Mouse (Mus musculus) limb, embryonic 14.5 days (tissue): ENCODE measurements around the gene Slc39a8. TPM values are rescaled to one million over a fixed set of nuclear protein-coding genes. Genes with fewer than 3 reads are reported as not detected.

Source experiments
- ATAC-seq: fragments of 200-750 bp; cut with Nextera tagmentation; 2 replicates; pipeline ENCODE4 v1.8.0; 2017; ENCODE audit warnings: low read depth, moderate number of reproducible peaks, moderate TSS enrichment; ENCODE audit not compliant: low FRiP score
- DNase-seq: peaks from one replicate; pipeline ENCODE4 v3.0.0-alpha.2; 2015; ENCODE audit warnings: low spot score
- H3K27ac ChIP-seq: fragments of 300-500 bp; sonication (generic); replicated peaks from 2 replicates; pipeline ENCODE4 v1.5.1; 2014; ENCODE audit warnings: low read depth, mild to moderate bottlenecking, low read length, moderate library complexity, mixed read lengths
- H3K27me3 ChIP-seq: fragments of 300-500 bp; sonication (generic); 2 replicates; pipeline ENCODE4 v1.6.1; 2014; ENCODE audit warnings: low read length, mixed read lengths; ENCODE audit not compliant: control insufficient read depth, insufficient read depth
- H3K36me3 ChIP-seq: fragments of 300-500 bp; sonication (generic); 2 replicates; pipeline ENCODE4 v1.6.1; 2014; ENCODE audit warnings: mild to moderate bottlenecking, low read length, moderate library complexity, mixed read lengths; ENCODE audit not compliant: control insufficient read depth, insufficient read depth
- H3K4me1 ChIP-seq: fragments of 300-500 bp; sonication (generic); 2 replicates; pipeline ENCODE4 v1.6.1; 2014; ENCODE audit warnings: antibody characterized with exemption, low read length, mixed read lengths; ENCODE audit not compliant: control insufficient read depth, insufficient read depth
- H3K4me2 ChIP-seq: fragments of 300-500 bp; sonication (generic); replicated peaks from 2 replicates; pipeline ENCODE4 v1.6.1; 2014; ENCODE audit warnings: low read depth, mild to moderate bottlenecking, low read length, moderate library complexity; ENCODE audit not compliant: severe bottlenecking
- H3K4me3 ChIP-seq: fragments of 300-500 bp; sonication (generic); replicated peaks from 2 replicates; pipeline ENCODE4 v1.5.1; 2014; ENCODE audit warnings: low read length
- H3K9ac ChIP-seq: fragments of 300-500 bp; sonication (generic); 2 replicates; pipeline ENCODE4 v1.6.1; 2014; ENCODE audit warnings: mild to moderate bottlenecking, low read depth, low read length, moderate library complexity; ENCODE audit not compliant: severe bottlenecking
- H3K9me3 ChIP-seq: fragments of 300-500 bp; sonication (generic); 2 replicates; pipeline ENCODE4 v1.6.1; 2016; ENCODE audit warnings: low read length; ENCODE audit not compliant: control insufficient read depth
- POLR2A ChIP-seq: fragments of 200-500 bp; IDR thresholded peaks from 2 replicates; pipeline ENCODE4 v1.8.0; 2012; ENCODE audit warnings: inconsistent platforms, mild to moderate bottlenecking, moderate library complexity, borderline replicate concordance; ENCODE audit not compliant: insufficient read depth, insufficient read length; ENCODE audit errors: extremely low read depth
- WGBS: fragments of 180-500 bp; shearing (Covaris S2); extraction: QIAGEN DNeasy Blood & Tissue Kit; methylation state at CpG from one replicate; pipeline ENCODE4 v1.1.7; 2014; 5-methylcytosine and 5-hydroxymethylcytosine counted together
- polyA plus RNA-seq, 2 experiments: library from polyadenylated mRNA; depleted of rRNA in 1 of 2; stranded (reverse) in 1 of 2; unstranded in 1 of 2; fragments of >200 nt; fragmentation: Nextera tagmentation in 1 of 2; extraction: Ambion mirVana in 1 of 2; gene quantifications; 2 replicates each; pipeline versions ENCODE4 v1.2.1 to v1.2.3; 2012 to 2014

Gene Slc39a8
- polyA plus RNA-seq, 2 experiments = 4.2 to 5.3 TPM

- WGBS = 36% methylated on average over 5 of the region's 5 CpGs
- Histone ChIP-seq H3K4me3 (no peak overlapping the region), H3K36me3 (no peaks in the 10 kb centered on the region), H3K9ac (no peak overlapping the region), H3K27me3 (no peaks in the 10 kb centered on the region), H3K4me2 (no peak overlapping the region), H3K9me3 (no peaks in the 10 kb centered on the region), H3K4me1 (no peaks in the 10 kb centered on the region), H3K27ac (no peak overlapping the region)
- TF ChIP-seq POLR2A = no peak
- DNase-seq (no peak), ATAC-seq (no peak)
Observed at GRCm38 (mm10) chr3:135887856-135888155, 62.7 kb downstream of the Slc39a8 start.

DNA sequence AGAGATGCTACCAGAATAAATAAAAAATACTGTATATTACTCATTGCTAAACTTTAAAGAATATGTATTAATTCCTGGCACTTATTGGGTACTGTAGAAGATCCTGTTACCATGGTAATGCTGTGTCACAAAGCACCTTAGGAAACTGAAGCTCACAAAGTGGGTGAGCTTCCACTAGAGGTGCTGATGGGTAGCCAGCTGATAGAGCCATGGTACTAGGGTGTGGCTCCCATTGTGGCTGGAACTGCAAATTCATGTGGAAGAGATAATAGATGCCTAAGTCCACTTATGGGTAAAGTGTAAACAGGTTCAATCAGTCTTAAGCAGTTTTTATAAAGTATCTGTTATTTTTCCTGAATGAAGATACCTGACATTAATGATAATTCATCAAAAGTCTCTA is 64.3 kb downstream of the Slc39a8 start:
- Histone ChIP-seq H3K27ac (no peak overlapping the region), H3K4me2 (no peak overlapping the region), H3K9ac (no peak overlapping the region), H3K4me3 (no peak overlapping the region), H3K4me1 (no peaks in the 10 kb centered on the region), H3K9me3 (no peaks in the 10 kb centered on the region), H3K36me3 (no peaks in the 10 kb centered on the region), H3K27me3 (no peaks in the 10 kb centered on the region)
- no peak for TF ChIP-seq POLR2A
- DNase-seq (no peak), ATAC-seq (no peak)

GRCm38 (mm10) chr3:135903366-135903765 is 78.3 kb downstream of the Slc39a8 start:
- no peak for TF ChIP-seq POLR2A
- Histone ChIP-seq H3K4me1 (no peaks in the 10 kb centered on the region), H3K9ac (no peak overlapping the region), H3K27me3 (no peaks in the 10 kb centered on the region), H3K36me3 (no peaks in the 10 kb centered on the region), H3K27ac (no peak overlapping the region), H3K4me2 (no peak overlapping the region), H3K4me3 (no peak overlapping the region), H3K9me3 (no peaks in the 10 kb centered on the region)
- 88% methylated on average over 1 of the region's 1 CpGs for WGBS
- no peak for DNase-seq
- ATAC-seq = no peak

DNA sequence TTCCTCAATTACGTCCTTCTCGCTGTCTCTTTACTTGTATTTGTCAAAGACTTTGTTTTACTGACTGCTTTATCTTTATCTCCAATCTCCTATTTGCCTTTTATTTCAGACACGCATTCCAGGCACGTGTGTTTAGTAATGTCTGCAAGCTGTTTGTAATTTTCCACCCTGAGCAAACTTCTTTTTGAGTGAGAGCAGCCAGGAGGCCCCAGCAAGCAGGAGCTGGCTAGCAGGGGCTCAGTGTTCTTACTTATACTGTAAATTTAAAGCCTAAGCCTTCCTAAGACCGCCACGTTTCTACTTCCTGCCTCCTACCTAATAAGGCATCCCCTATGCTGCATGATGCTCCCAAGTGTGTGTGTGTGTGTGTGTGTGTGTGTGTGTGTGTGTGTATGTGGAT is 79.8 kb downstream of the Slc39a8 start:
- DNase-seq = peak; percentile 8
- Histone ChIP-seq H3K27ac (no peak overlapping the region), H3K4me1 (no peaks in the 10 kb centered on the region), H3K4me2 (no peak overlapping the region), H3K4me3 (no peak overlapping the region), H3K36me3 (no peaks in the 10 kb centered on the region), H3K27me3 (no peaks in the 10 kb centered on the region), H3K9me3 (no peaks in the 10 kb centered on the region), H3K9ac (no peak overlapping the region)
- 37% methylated on average over 6 of the region's 6 CpGs for WGBS
- no peak for ATAC-seq
- no peak for TF ChIP-seq POLR2A

DNA sequence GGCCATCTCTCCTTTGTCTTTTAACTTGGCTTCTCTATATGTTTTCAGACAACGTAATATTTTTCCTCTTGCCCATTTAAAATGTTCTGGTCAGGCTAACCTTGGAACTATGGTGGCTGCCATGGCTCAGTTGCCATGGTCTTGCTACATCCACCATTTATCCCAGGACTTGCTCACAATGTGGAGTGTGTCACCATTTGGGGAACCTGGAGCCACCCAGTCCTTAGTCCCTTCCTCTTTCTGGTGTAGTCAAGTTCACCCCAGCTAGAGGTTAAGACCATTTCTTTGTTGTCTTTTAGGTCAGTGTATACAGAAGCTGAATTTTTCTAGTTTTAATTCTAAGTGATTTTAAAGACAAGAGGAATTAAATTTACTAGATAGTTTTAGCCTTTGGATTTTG is 80.7 kb downstream of the Slc39a8 start:
- no peaks in the 10 kb centered on the region for H3K27me3 ChIP-seq
- TF ChIP-seq POLR2A = no peak
- H3K27ac ChIP-seq = no peak overlapping the region
- no peak overlapping the region for H3K4me2 ChIP-seq
- H3K4me3 ChIP-seq = no peak overlapping the region
- DNase-seq = no peak
- no peaks in the 10 kb centered on the region for H3K9me3 ChIP-seq
- H3K36me3 ChIP-seq = no peaks in the 10 kb centered on the region
- ATAC-seq = no peak
- WGBS = 82% methylated on average over 1 of the region's 1 CpGs
- H3K4me1 ChIP-seq = no peaks in the 10 kb centered on the region
- H3K9ac ChIP-seq = no peak overlapping the region

DNA sequence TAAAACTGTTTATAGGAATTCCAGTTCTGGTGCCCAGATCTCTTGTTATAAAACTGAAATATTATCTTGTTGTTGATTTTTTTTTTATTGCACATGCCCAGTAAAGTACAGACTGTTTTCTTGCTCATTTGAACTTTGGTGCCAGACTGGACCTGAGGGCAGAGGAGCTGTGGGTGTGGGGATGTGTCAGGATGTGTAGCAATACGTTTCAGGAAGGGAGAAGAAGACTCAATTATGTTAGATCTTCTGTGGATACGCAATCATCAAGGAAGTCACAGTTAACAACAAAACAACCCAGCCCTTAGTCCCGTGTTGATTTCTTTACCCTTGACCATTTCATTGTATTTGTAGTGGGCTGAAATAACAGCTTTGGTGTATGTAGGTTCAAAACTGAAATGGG is 81.9 kb downstream of the Slc39a8 start:
- no peak overlapping the region for H3K9ac ChIP-seq
- WGBS = 70% methylated on average over 3 of the region's 3 CpGs

More for the DNA sequence above, 81.9 kb downstream of the Slc39a8 start:
- TF ChIP-seq POLR2A = no peak
- Histone ChIP-seq H3K36me3 (no peaks in the 10 kb centered on the region), H3K9me3 (no peaks in the 10 kb centered on the region), H3K4me2 (no peak overlapping the region), H3K4me1 (no peaks in the 10 kb centered on the region), H3K27me3 (no peaks in the 10 kb centered on the region), H3K27ac (no peak overlapping the region), H3K4me3 (no peak overlapping the region)
- DNase-seq (no peak), ATAC-seq (no peak)
